Mouse (Mus musculus): Measurements from ENCODE around the gene Dcaf12.

The Dcaf12 gene

GRCm38 (mm10) chr4:41310567-41311563 is 3.8 kb downstream of the Dcaf12 start:
- DNase-seq (ENCODE audit: low spot score) = no peak

- no peak for DNase-seq (ENCODE audit: low spot score)
Observed at GRCm38 (mm10) chr4:41307406-41307805, 7.3 kb downstream of the Dcaf12 start.

- no peak for DNase-seq (ENCODE audit: low spot score)
Observed at GRCm38 (mm10) chr4:41304302-41304701, 10.4 kb downstream of the Dcaf12 start.

- no peak for DNase-seq (ENCODE audit: low spot score)
Observed at GRCm38 (mm10) chr4:41303671-41304070, 11.0 kb downstream of the Dcaf12 start.

GRCm38 (mm10) chr4:41298976-41299375 is 15.7 kb downstream of the Dcaf12 start:
- no peak for DNase-seq (ENCODE audit: low spot score)

GRCm38 (mm10) chr4:41295960-41296359 is 18.7 kb downstream of the Dcaf12 start:
- no peak for DNase-seq (ENCODE audit: low spot score)

GRCm38 (mm10) chr4:41295507-41295906 is 19.2 kb downstream of the Dcaf12 start:
- no peak for DNase-seq (ENCODE audit: low spot score)

- no peak for DNase-seq (ENCODE audit: low spot score)
Observed at GRCm38 (mm10) chr4:41293907-41294306, 20.8 kb downstream of the Dcaf12 start.

- no peak for DNase-seq (ENCODE audit: low spot score)
Observed at GRCm38 (mm10) chr4:41289802-41290201, 24.9 kb downstream of the Dcaf12 start.

GRCm38 (mm10) chr4:41286420-41286819 is 28.3 kb downstream of the Dcaf12 start:
- peak; percentile 22 for DNase-seq (ENCODE audit: low spot score)

GRCm38 (mm10) chr4:41284087-41284486 is 30.6 kb downstream of the Dcaf12 start:
- no peak for DNase-seq (ENCODE audit: low spot score)

GRCm38 (mm10) chr4:41275927-41276326 is 38.8 kb downstream of the Dcaf12 start:
- no peak for DNase-seq (ENCODE audit: low spot score)

GRCm38 (mm10) chr4:41274980-41275850 is 39.5 kb downstream of the Dcaf12 start, which contains the start of gene Ubap2:
TSS of gene Ubap2 (minus strand) at chr4:41275144.
- peak; percentile 93 for DNase-seq (ENCODE audit: low spot score)

- no peak for DNase-seq (ENCODE audit: low spot score)
Observed at GRCm38 (mm10) chr4:41274377-41274979, 40.2 kb downstream of the Dcaf12 start.

- DNase-seq (ENCODE audit: low spot score) = no peak
Observed at GRCm38 (mm10) chr4:41268133-41268532, 46.6 kb downstream of the Dcaf12 start.

GRCm38 (mm10) chr4:41266350-41266749 is 48.3 kb downstream of the Dcaf12 start:
- no peak for DNase-seq (ENCODE audit: low spot score)

GRCm38 (mm10) chr4:41260691-41261090 is 54.0 kb downstream of the Dcaf12 start:
- no peak for DNase-seq (ENCODE audit: low spot score)

GRCm38 (mm10) chr4:41259019-41259418 is 55.7 kb downstream of the Dcaf12 start:
- DNase-seq (ENCODE audit: low spot score) = no peak

- no peak for DNase-seq (ENCODE audit: low spot score)
Observed at GRCm38 (mm10) chr4:41257752-41258151, 56.9 kb downstream of the Dcaf12 start.

GRCm38 (mm10) chr4:41255564-41256210 is 59.0 kb downstream of the Dcaf12 start:
- DNase-seq (ENCODE audit: low spot score) = no peak

- DNase-seq (ENCODE audit: low spot score) = no peak
Observed at GRCm38 (mm10) chr4:41253756-41254155, 60.9 kb downstream of the Dcaf12 start.

- no peak for DNase-seq (ENCODE audit: low spot score)
Observed at GRCm38 (mm10) chr4:41245408-41245807, 69.3 kb downstream of the Dcaf12 start.

Data from ovary, postnatal 14 days (tissue).